Mouse (Mus musculus): Measurements from ENCODE around the gene 2310061I04Rik. TPM values are rescaled to one million over a fixed set of nuclear protein-coding genes. Genes with fewer than 3 reads are reported as not detected.

Gene 2310061I04Rik
- polyA plus RNA-seq, 1 experiment: 103 TPM

GRCm38 (mm10) chr17:35903343-35903991, 6.2 kb upstream of the 2310061I04Rik start:
- Histone ChIP-seq H3K4me3 (ENCODE audit: insufficient read depth, low read length) (no peak overlapping the region), H3K4me1 (ENCODE audit: control insufficient read depth, insufficient read depth, low read length) (no peaks in the 10 kb centered on the region), H3K27ac (ENCODE audit: insufficient read depth, low read length) (no peak overlapping the region)
- TF ChIP-seq POLR2A (IDR thresholded peaks at IDR 0.05; ENCODE audit: extremely low read depth, insufficient read depth, low read length): no peak
- TF ChIP-seq CTCF (IDR thresholded peaks at IDR 0.05; ENCODE audit: extremely low read depth, insufficient read depth, low read length): no peak

GRCm38 (mm10) chr17:35900636-35901035, 3.4 kb upstream of the 2310061I04Rik start:
- TF ChIP-seq POLR2A (IDR thresholded peaks at IDR 0.05; ENCODE audit: extremely low read depth, insufficient read depth, low read length) (no peak), CTCF (IDR thresholded peaks at IDR 0.05; ENCODE audit: extremely low read depth, insufficient read depth, low read length) (no peak)
- no peak overlapping the region for H3K4me3 ChIP-seq (ENCODE audit: insufficient read depth, low read length)

GRCm38 (mm10) chr17:35897644-35898573, 678 bp upstream of the 2310061I04Rik start:
- H3K4me1 ChIP-seq (ENCODE audit: control insufficient read depth, insufficient read depth, low read length): peaks cover 2% of the 10 kb centered on the region; the same call in 1 of the 2 replicates
- no peak for TF ChIP-seq CTCF (IDR thresholded peaks at IDR 0.05; ENCODE audit: extremely low read depth, insufficient read depth, low read length)
- TF ChIP-seq POLR2A (IDR thresholded peaks at IDR 0.05; ENCODE audit: extremely low read depth, insufficient read depth, low read length): no peak
- peak overlapping the region; percentile 78 for H3K4me3 ChIP-seq (ENCODE audit: insufficient read depth, low read length)
- peak overlapping the region; percentile 66 for H3K27ac ChIP-seq (ENCODE audit: insufficient read depth, low read length)

More at GRCm38 (mm10) chr17:35900636-35901035, 3.4 kb upstream of the 2310061I04Rik start:
- Histone ChIP-seq H3K4me1 (ENCODE audit: control insufficient read depth, insufficient read depth, low read length) (peaks cover 2% of the 10 kb centered on the region; the same call in 1 of the 2 replicates), H3K27ac (ENCODE audit: insufficient read depth, low read length) (no peak overlapping the region)

- H3K4me1 ChIP-seq (ENCODE audit: control insufficient read depth, insufficient read depth, low read length): no peaks in the 10 kb centered on the region
- TF ChIP-seq CTCF (IDR thresholded peaks at IDR 0.05; ENCODE audit: extremely low read depth, insufficient read depth, low read length) (no peak), POLR2A (IDR thresholded peaks at IDR 0.05; ENCODE audit: extremely low read depth, insufficient read depth, low read length) (no peak)
- no peak overlapping the region for H3K27ac ChIP-seq (ENCODE audit: insufficient read depth, low read length)
- H3K4me3 ChIP-seq (ENCODE audit: insufficient read depth, low read length): no peak overlapping the region
Observed at GRCm38 (mm10) chr17:35887725-35888124, 9.5 kb downstream of the 2310061I04Rik start.

GRCm38 (mm10) chr17:35883777-35884176, 13.5 kb downstream of the 2310061I04Rik start:
- Histone ChIP-seq H3K4me1 (ENCODE audit: control insufficient read depth, insufficient read depth, low read length) (peaks cover 3% of the 10 kb centered on the region), H3K4me3 (ENCODE audit: insufficient read depth, low read length) (no peak overlapping the region), H3K27ac (ENCODE audit: insufficient read depth, low read length) (no peak overlapping the region)
- no peak for TF ChIP-seq CTCF (IDR thresholded peaks at IDR 0.05; ENCODE audit: extremely low read depth, insufficient read depth, low read length)
- no peak for TF ChIP-seq POLR2A (IDR thresholded peaks at IDR 0.05; ENCODE audit: extremely low read depth, insufficient read depth, low read length)

- Histone ChIP-seq H3K4me1 (ENCODE audit: control insufficient read depth, insufficient read depth, low read length) (peaks cover 3% of the 10 kb centered on the region), H3K4me3 (ENCODE audit: insufficient read depth, low read length) (no peak overlapping the region), H3K27ac (ENCODE audit: insufficient read depth, low read length) (no peak overlapping the region)
- TF ChIP-seq POLR2A (IDR thresholded peaks at IDR 0.05; ENCODE audit: extremely low read depth, insufficient read depth, low read length): no peak
- no peak for TF ChIP-seq CTCF (IDR thresholded peaks at IDR 0.05; ENCODE audit: extremely low read depth, insufficient read depth, low read length)
Observed at GRCm38 (mm10) chr17:35882924-35883323, 14.3 kb downstream of the 2310061I04Rik start.

GRCm38 (mm10) chr17:35879245-35880057, 17.8 kb downstream of the 2310061I04Rik start, which contains the start of gene Dhx16:
Gene Dhx16 (plus strand): TSS chr17:35879819.
- peak; percentile 76 for TF ChIP-seq CTCF (IDR thresholded peaks at IDR 0.05; ENCODE audit: extremely low read depth, insufficient read depth, low read length)
- TF ChIP-seq POLR2A (IDR thresholded peaks at IDR 0.05; ENCODE audit: extremely low read depth, insufficient read depth, low read length): peak; percentile 60; the same call in 1 of the 2 replicates

GRCm38 (mm10) chr17:35874721-35875120, 22.5 kb downstream of the 2310061I04Rik start:
- Histone ChIP-seq H3K27ac (ENCODE audit: insufficient read depth, low read length) (no peak overlapping the region), H3K4me1 (ENCODE audit: control insufficient read depth, insufficient read depth, low read length) (no peaks in the 10 kb centered on the region), H3K4me3 (ENCODE audit: insufficient read depth, low read length) (no peak overlapping the region)
- TF ChIP-seq POLR2A (IDR thresholded peaks at IDR 0.05; ENCODE audit: extremely low read depth, insufficient read depth, low read length): no peak
- no peak for TF ChIP-seq CTCF (IDR thresholded peaks at IDR 0.05; ENCODE audit: extremely low read depth, insufficient read depth, low read length)

More at GRCm38 (mm10) chr17:35879245-35880057, 17.8 kb downstream of the 2310061I04Rik start, which contains the start of gene Dhx16:
- H3K4me3 ChIP-seq (ENCODE audit: insufficient read depth, low read length): peak within 1 kb of the TSS; percentile 53
- peaks cover 3% of the 10 kb centered on the region for H3K4me1 ChIP-seq (ENCODE audit: control insufficient read depth, insufficient read depth, low read length)
- H3K27ac ChIP-seq (ENCODE audit: insufficient read depth, low read length): no peak within 1 kb of the TSS
